Mouse (Mus musculus) neural tube, embryonic 13.5 days (tissue): ENCODE measurements around the gene Fank1. TPM values are rescaled to one million over a fixed set of nuclear protein-coding genes. Genes with fewer than 3 reads are reported as not detected.

ENCODE experiments used
- ATAC-seq: fragments of 200-750 bp; cut with Nextera tagmentation; 2 replicates; pipeline ENCODE4 v1.8.0; 2017; ENCODE audit warnings: low read depth, mild to moderate bottlenecking, moderate TSS enrichment, moderate library complexity
- H3K27ac ChIP-seq: fragments of 300-500 bp; sonication (generic); replicated peaks from 2 replicates; pipeline ENCODE4 v1.5.1; 2015; ENCODE audit warnings: moderate library complexity, mild to moderate bottlenecking, inconsistent platforms
- H3K27me3 ChIP-seq: fragments of 300-500 bp; sonication (generic); 2 replicates; pipeline ENCODE4 v1.6.1; 2015; ENCODE audit warnings: mild to moderate bottlenecking, inconsistent platforms
- H3K36me3 ChIP-seq: fragments of 300-500 bp; sonication (generic); 2 replicates; pipeline ENCODE4 v1.6.1; 2015; ENCODE audit warnings: mild to moderate bottlenecking, inconsistent platforms
- H3K4me1 ChIP-seq: fragments of 300-500 bp; sonication (generic); replicated peaks from 2 replicates; pipeline ENCODE4 v1.6.1; 2015; ENCODE audit warnings: inconsistent platforms
- H3K4me2 ChIP-seq: fragments of 300-500 bp; sonication (generic); 2 replicates; pipeline ENCODE4 v1.6.1; 2015; ENCODE audit warnings: inconsistent platforms, mild to moderate bottlenecking, moderate library complexity
- H3K4me3 ChIP-seq: fragments of 300-500 bp; sonication (generic); 2 replicates; pipeline ENCODE4 v1.5.1; 2015; ENCODE audit warnings: mild to moderate bottlenecking, inconsistent platforms
- H3K9ac ChIP-seq: fragments of 300-500 bp; sonication (generic); 2 replicates; pipeline ENCODE4 v1.6.1; 2015; ENCODE audit warnings: moderate library complexity, mild to moderate bottlenecking, inconsistent platforms
- H3K9me3 ChIP-seq: fragments of 300-500 bp; sonication (generic); 2 replicates; pipeline ENCODE4 v1.6.1; 2016; ENCODE audit warnings: inconsistent platforms
- WGBS: fragments of 180-500 bp; shearing (Covaris S2); methylation state at CpG from one replicate; pipeline ENCODE4 v1.1.7; 2015; 5-methylcytosine and 5-hydroxymethylcytosine counted together
- polyA plus RNA-seq: library from polyadenylated mRNA; unstranded; fragments of >200 nt; fragmentation: Nextera tagmentation; extraction: Ambion mirVana; gene quantifications from 2 replicates; pipeline ENCODE4 v1.2.1, GENCODE M21; 2015

Fank1 gene
- polyA plus RNA-seq, 1 experiment from 2014 or later, result 2.9 TPM

- 87% methylated on average over 2 of the region's 2 CpGs for WGBS
- Histone ChIP-seq H3K4me2 (no peak overlapping the region), H3K27me3 (no peaks in the 10 kb centered on the region), H3K9me3 (no peaks in the 10 kb centered on the region), H3K36me3 (no peaks in the 10 kb centered on the region), H3K4me1 (peaks cover 7% of the 10 kb centered on the region; the same call in 1 of the 2 replicates), H3K9ac (no peak overlapping the region), H3K4me3 (no peak overlapping the region), H3K27ac (no peak overlapping the region)
- no peak for ATAC-seq
Measured at GRCm38 (mm10) chr7:133794720-133795119, 18.1 kb downstream of the Fank1 start.

GRCm38 (mm10) chr7:133799928-133800327 is 23.3 kb downstream of the Fank1 start:
- Histone ChIP-seq H3K27ac (no peak overlapping the region), H3K4me1 (peaks cover 6% of the 10 kb centered on the region), H3K4me3 (no peak overlapping the region), H3K9me3 (no peaks in the 10 kb centered on the region), H3K9ac (no peak overlapping the region), H3K36me3 (no peaks in the 10 kb centered on the region), H3K27me3 (peaks cover 7% of the 10 kb centered on the region; the same call in 1 of the 2 replicates), H3K4me2 (no peak overlapping the region)
- no peak for ATAC-seq
- WGBS, result 78% methylated on average over 5 of the region's 5 CpGs

- Histone ChIP-seq H3K27ac (no peak overlapping the region), H3K36me3 (no peaks in the 10 kb centered on the region), H3K27me3 (peaks cover 7% of the 10 kb centered on the region; the same call in 1 of the 2 replicates), H3K4me2 (no peak overlapping the region), H3K9me3 (no peaks in the 10 kb centered on the region), H3K4me1 (peaks cover 6% of the 10 kb centered on the region), H3K9ac (no peak overlapping the region), H3K4me3 (no peak overlapping the region)
- ATAC-seq, result no peak
- WGBS, result 45% methylated on average over 6 of the region's 6 CpGs
Measured at GRCm38 (mm10) chr7:133801823-133802222, 25.2 kb downstream of the Fank1 start.

GRCm38 (mm10) chr7:133805614-133806175 is 29.0 kb downstream of the Fank1 start:
- no peak overlapping the region for H3K27ac ChIP-seq
- H3K4me2 ChIP-seq, result no peak overlapping the region
- H3K4me1 ChIP-seq, result peaks cover 6% of the 10 kb centered on the region
- 50% methylated on average over 7 of the region's 7 CpGs for WGBS
- 0 out of 2 replicates have a peak, but pooled peaks have one; percentile 63 for ATAC-seq
- no peaks in the 10 kb centered on the region for H3K36me3 ChIP-seq
- peaks cover 7% of the 10 kb centered on the region; the same call in 1 of the 2 replicates for H3K27me3 ChIP-seq
- no peak overlapping the region for H3K9ac ChIP-seq
- H3K9me3 ChIP-seq, result no peaks in the 10 kb centered on the region
- H3K4me3 ChIP-seq, result no peak overlapping the region

GRCm38 (mm10) chr7:133812927-133813326 is 36.3 kb downstream of the Fank1 start:
- Histone ChIP-seq H3K27ac (0 out of 2 replicates have a peak overlapping the region, but pooled peaks have one; percentile 10), H3K9ac (no peak overlapping the region), H3K4me3 (no peak overlapping the region), H3K9me3 (no peaks in the 10 kb centered on the region), H3K4me2 (no peak overlapping the region), H3K27me3 (no peaks in the 10 kb centered on the region), H3K4me1 (0 out of 2 replicates have a peak, but pooled peaks cover 6% of the 10 kb centered on the region), H3K36me3 (no peaks in the 10 kb centered on the region)
- 64% methylated on average over 7 of the region's 7 CpGs for WGBS
- no peak for ATAC-seq

GRCm38 (mm10) chr7:133813331-133813730 is 36.7 kb downstream of the Fank1 start:
- no peak overlapping the region for H3K9ac ChIP-seq
- 74% methylated on average over 4 of the region's 4 CpGs for WGBS
- no peak overlapping the region for H3K4me2 ChIP-seq

GRCm38 (mm10) chr7:133823751-133824150 is 47.1 kb downstream of the Fank1 start:
- no peaks in the 10 kb centered on the region for H3K36me3 ChIP-seq
- no peak overlapping the region for H3K4me2 ChIP-seq
- H3K27ac ChIP-seq, result no peak overlapping the region
- no peaks in the 10 kb centered on the region for H3K4me1 ChIP-seq
- no peak overlapping the region for H3K9ac ChIP-seq
- no peaks in the 10 kb centered on the region; the same call in 1 of the 2 replicates for H3K9me3 ChIP-seq
- WGBS, result 84% methylated on average over 6 of the region's 6 CpGs
- H3K27me3 ChIP-seq, result no peaks in the 10 kb centered on the region
- ATAC-seq, result no peak
- H3K4me3 ChIP-seq, result no peak overlapping the region

More at GRCm38 (mm10) chr7:133813331-133813730, 36.7 kb downstream of the Fank1 start:
- Histone ChIP-seq H3K9me3 (no peaks in the 10 kb centered on the region), H3K27ac (no peak overlapping the region), H3K27me3 (no peaks in the 10 kb centered on the region), H3K4me1 (0 out of 2 replicates have a peak, but pooled peaks cover 6% of the 10 kb centered on the region), H3K36me3 (no peaks in the 10 kb centered on the region), H3K4me3 (no peak overlapping the region)
- ATAC-seq, result no peak

- H3K27me3 ChIP-seq, result no peaks in the 10 kb centered on the region
- H3K4me3 ChIP-seq, result no peak overlapping the region
- no peaks in the 10 kb centered on the region; the same call in 1 of the 2 replicates for H3K9me3 ChIP-seq
- no peaks in the 10 kb centered on the region for H3K36me3 ChIP-seq
- ATAC-seq, result no peak
- H3K4me1 ChIP-seq, result no peaks in the 10 kb centered on the region
- H3K4me2 ChIP-seq, result no peak overlapping the region
- H3K9ac ChIP-seq, result no peak overlapping the region
- no peak overlapping the region for H3K27ac ChIP-seq
- WGBS, result 95% methylated on average over 2 of the region's 2 CpGs
Measured at GRCm38 (mm10) chr7:133824579-133824978, 47.9 kb downstream of the Fank1 start.

- Histone ChIP-seq H3K4me2 (no peak overlapping the region), H3K4me3 (no peak overlapping the region), H3K9me3 (no peaks in the 10 kb centered on the region), H3K36me3 (no peaks in the 10 kb centered on the region), H3K4me1 (no peaks in the 10 kb centered on the region), H3K27ac (no peak overlapping the region), H3K9ac (no peak overlapping the region), H3K27me3 (no peaks in the 10 kb centered on the region)
- WGBS, result 40% methylated on average over 4 of the region's 4 CpGs
- no peak for ATAC-seq
Measured at GRCm38 (mm10) chr7:133828514-133828913, 51.9 kb downstream of the Fank1 start.

- Histone ChIP-seq H3K27me3 (no peaks in the 10 kb centered on the region), H3K4me2 (no peak overlapping the region), H3K9me3 (no peaks in the 10 kb centered on the region), H3K4me1 (no peaks in the 10 kb centered on the region), H3K4me3 (no peak overlapping the region), H3K27ac (no peak overlapping the region), H3K36me3 (no peaks in the 10 kb centered on the region), H3K9ac (no peak overlapping the region)
- 72% methylated on average over 7 of the region's 7 CpGs for WGBS
- ATAC-seq, result no peak
Measured at GRCm38 (mm10) chr7:133829579-133829978, 52.9 kb downstream of the Fank1 start.

- WGBS, result 83% methylated on average over 4 of the region's 4 CpGs
- ATAC-seq, result no peak
- Histone ChIP-seq H3K27me3 (no peaks in the 10 kb centered on the region), H3K9me3 (no peaks in the 10 kb centered on the region), H3K4me2 (no peak overlapping the region), H3K4me3 (no peak overlapping the region), H3K9ac (no peak overlapping the region), H3K36me3 (no peaks in the 10 kb centered on the region), H3K27ac (no peak overlapping the region), H3K4me1 (no peaks in the 10 kb centered on the region)
Measured at GRCm38 (mm10) chr7:133839546-133839945, 62.9 kb downstream of the Fank1 start.

GRCm38 (mm10) chr7:133842079-133842478 is 65.4 kb downstream of the Fank1 start:
- Histone ChIP-seq H3K4me2 (no peak overlapping the region), H3K9ac (no peak overlapping the region), H3K9me3 (no peaks in the 10 kb centered on the region), H3K27me3 (no peaks in the 10 kb centered on the region), H3K4me3 (no peak overlapping the region), H3K4me1 (no peaks in the 10 kb centered on the region), H3K36me3 (no peaks in the 10 kb centered on the region), H3K27ac (no peak overlapping the region)
- WGBS, result 77% methylated on average over 6 of the region's 6 CpGs
- ATAC-seq, result no peak

GRCm38 (mm10) chr7:133847175-133847574 is 70.5 kb downstream of the Fank1 start:
- Histone ChIP-seq H3K4me3 (no peak overlapping the region), H3K4me2 (no peak overlapping the region), H3K9ac (no peak overlapping the region), H3K4me1 (no peaks in the 10 kb centered on the region), H3K9me3 (no peaks in the 10 kb centered on the region), H3K36me3 (no peaks in the 10 kb centered on the region), H3K27ac (no peak overlapping the region), H3K27me3 (no peaks in the 10 kb centered on the region)
- ATAC-seq, result no peak
- WGBS, result 36% methylated on average over 1 of the region's 1 CpGs
